Comparison of ENCODE assay signal across 8 mouse cellular contexts in the genomic region with DNA sequence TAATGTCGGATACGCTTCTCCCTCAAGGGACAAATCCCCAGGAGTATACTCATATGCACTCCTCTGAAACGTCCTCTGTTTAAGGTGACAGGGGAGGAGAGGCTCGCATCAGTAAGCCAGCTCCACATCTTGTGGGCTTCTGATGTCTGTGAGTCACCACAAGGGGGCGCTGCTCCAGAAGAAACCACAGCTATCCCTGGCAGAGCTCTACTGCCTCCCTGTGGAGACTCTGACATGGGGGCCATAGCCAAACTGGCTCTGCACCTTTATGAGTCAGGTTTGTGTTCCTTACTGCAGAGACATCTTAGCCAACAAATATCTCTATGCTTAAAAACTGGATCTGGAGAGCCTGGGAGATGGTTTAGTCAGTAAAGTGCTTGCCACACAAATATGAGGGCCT. TPM values are rescaled to one million over a fixed set of nuclear protein-coding genes. Genes with fewer than 3 reads are reported as not detected.
DNase-seq lines count a peak whose midpoint lies in the region; ATAC-seq lines count a peak whose summit lies in the region.
"Had no signal": no experiment of that assay in that cellular context is flagged by ENCODE, and none has a peak within 500 bp of the region (broad histone marks: within the 10 kb centered on the region; RNA-seq: fewer than 3 reads in every experiment).

No protein-coding gene starts in this region.

- H3K36me3 ChIP-seq in heart, embryonic 16.5 days (ENCODE audit: control insufficient read depth, insufficient read depth), result peaks cover 14% of the 10 kb centered on the region

- H3K27ac ChIP-seq in heart, embryonic 16.5 days (ENCODE audit: low read length), result no peak overlapping the region
- H3K27ac ChIP-seq: midbrain, embryonic 12.5 days had no signal

- peak; percentile 93 for DNase-seq in ES-CJ7 (ENCODE audit: low read depth, low spot score)
- DNase-seq in adrenal gland, adult 8-10 months, result peak; percentile 79
- peak; percentile 89 for DNase-seq in embryo, embryonic 11 days
- DNase-seq in layer of hippocampus, adult 9-11 months, result peak; percentile 90
- peak; percentile 75 for DNase-seq in spleen, adult 12 weeks (ENCODE audit: low spot score)

- no peaks in the 10 kb centered on the region for H3K27me3 ChIP-seq in heart, embryonic 16.5 days (ENCODE audit: control insufficient read depth, insufficient read depth, low read length)
- H3K27me3 ChIP-seq: midbrain, embryonic 12.5 days had no signal

- no peak overlapping the region for H3K4me2 ChIP-seq in heart, embryonic 16.5 days (ENCODE audit: low read depth, low read length)
- H3K4me2 ChIP-seq: midbrain, embryonic 12.5 days had no signal

- peaks cover 8% of the 10 kb centered on the region for H3K4me1 ChIP-seq in heart, embryonic 16.5 days (ENCODE audit: control insufficient read depth, insufficient read depth, low read length)

- WGBS in heart, embryonic 16.5 days, result 11% methylated on average over 5 of the region's 5 CpGs

- 0 out of 2 replicates have a peak, but pooled peaks have one; percentile 10 for ATAC-seq in heart, embryonic 16.5 days (replicated peaks; ENCODE audit: extremely low read depth, insufficient read depth, low FRiP score)
- ATAC-seq in megakaryocyte, adult 5-6 weeks (ENCODE audit: poor library complexity, severe bottlenecking), result peak; percentile 81

- H3K9ac ChIP-seq in heart, embryonic 16.5 days (ENCODE audit: low read length), result no peak overlapping the region
- H3K9ac ChIP-seq: midbrain, embryonic 12.5 days had no signal

- H3K9me3 ChIP-seq in heart, embryonic 16.5 days (replicated peaks; ENCODE audit: control insufficient read depth, low read length), result no peaks in the 10 kb centered on the region
- H3K9me3 ChIP-seq: midbrain, embryonic 12.5 days had no signal

- no peak overlapping the region for H3K4me3 ChIP-seq in heart, embryonic 16.5 days (ENCODE audit: low read length)
- H3K4me3 ChIP-seq: midbrain, embryonic 12.5 days had no signal

RNA-seq across cellular contexts. Expression of a gene that starts 14.5 kb away (rescaled TPM):
- total RNA-seq in adrenal gland, adult 8-10 months (2022), result 10 to 100 TPM; 10.8 to 22.2 (median 18.7) TPM
- 16.7 and 16.9 TPM in 2 replicates for polyA plus RNA-seq in heart, embryonic 16.5 days (2015; fragmentation: Nextera tagmentation; extraction: Ambion mirVana)
- total RNA-seq in megakaryocyte, adult 5-6 weeks (2015), result 0.91 and 4.6 TPM in 2 replicates
- total RNA-seq in megakaryocyte, adult 5-6 weeks (2017), result 2.6 and 3.0 TPM in 2 replicates

RNA-seq across cellular contexts. Expression of a gene that starts 23.5 kb away (rescaled TPM):
- total RNA-seq in adrenal gland, adult 8-10 months (2022), result 100 to 1,000 TPM in 1 of 4 experiments, 10 to 100 TPM in 3; 80.8 to 110 (median 92.1) TPM
- 57.1 and 59.8 TPM in 2 replicates for polyA plus RNA-seq in heart, embryonic 16.5 days (2015; fragmentation: Nextera tagmentation; extraction: Ambion mirVana)
- 82.1 and 84.4 TPM in 2 replicates for total RNA-seq in megakaryocyte, adult 5-6 weeks (2015)
- total RNA-seq in megakaryocyte, adult 5-6 weeks (2017), result 73.9 and 79.2 TPM in 2 replicates

RNA-seq across cellular contexts. Expression of a gene that starts 31.4 kb away (rescaled TPM):
- 10 to 100 TPM; 12.4 to 23.9 (median 18.0) TPM for total RNA-seq in adrenal gland, adult 8-10 months (2022)
- polyA plus RNA-seq in heart, embryonic 16.5 days (2015; fragmentation: Nextera tagmentation; extraction: Ambion mirVana), result 32.4 and 33.6 TPM in 2 replicates
- 49.8 and 56.2 TPM in 2 replicates for total RNA-seq in megakaryocyte, adult 5-6 weeks (2015)
- total RNA-seq in megakaryocyte, adult 5-6 weeks (2017), result 30.1 and 38.2 TPM in 2 replicates

RNA-seq across cellular contexts. Expression of a gene that starts 43.0 kb away (rescaled TPM):
- 100 to 1,000 TPM in 3 of 4 experiments, 10 to 100 TPM in 1; 96.0 to 134 (median 120) TPM for total RNA-seq in adrenal gland, adult 8-10 months (2022)
- polyA plus RNA-seq in heart, embryonic 16.5 days (2015; fragmentation: Nextera tagmentation; extraction: Ambion mirVana), result 170 and 176 TPM in 2 replicates
- 6.3 and 7.9 TPM in 2 replicates for total RNA-seq in megakaryocyte, adult 5-6 weeks (2015)
- 2.0 and 2.2 TPM in 2 replicates for total RNA-seq in megakaryocyte, adult 5-6 weeks (2017)

RNA-seq across cellular contexts. Expression of a gene that starts 51.4 kb away (rescaled TPM):
- not detected for total RNA-seq in adrenal gland, adult 8-10 months (2022)
- 0.17 and 0.26 TPM in 2 replicates for polyA plus RNA-seq in heart, embryonic 16.5 days (2015; fragmentation: Nextera tagmentation; extraction: Ambion mirVana)
- total RNA-seq in megakaryocyte, adult 5-6 weeks (2015), result not detected in 2 replicates
- not detected in 2 replicates for total RNA-seq in megakaryocyte, adult 5-6 weeks (2017)
